Mouse (Mus musculus) urinary bladder, postnatal 14 days (tissue): ENCODE measurements around the gene Dnmt3l.

Experiments used
- DNase-seq: peaks from one replicate; pipeline ENCODE4 v3.0.0; 2021; ENCODE audit warnings: low spot score

Gene Dnmt3l

DNA sequence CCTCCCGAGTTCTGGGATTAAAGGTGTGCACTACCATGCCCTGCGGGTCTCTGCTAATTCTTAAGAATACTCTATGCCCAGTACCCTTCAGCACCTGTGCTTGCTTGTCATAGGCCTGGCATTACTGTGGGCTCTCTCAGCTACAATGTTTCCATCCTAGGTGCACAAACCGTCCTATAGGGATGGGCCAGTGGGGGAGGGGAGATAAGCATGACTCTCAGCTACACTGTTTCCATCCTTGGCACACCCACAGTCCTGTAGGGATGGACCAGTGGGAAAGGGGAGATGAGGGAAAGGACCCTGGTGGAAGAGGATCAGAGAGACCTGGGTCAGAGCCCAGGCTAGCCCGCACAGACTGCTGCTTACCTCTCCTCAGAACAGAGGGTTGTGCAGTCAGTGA lies 4.6 kb upstream of the Dnmt3l start:
- no peak for DNase-seq

DNA sequence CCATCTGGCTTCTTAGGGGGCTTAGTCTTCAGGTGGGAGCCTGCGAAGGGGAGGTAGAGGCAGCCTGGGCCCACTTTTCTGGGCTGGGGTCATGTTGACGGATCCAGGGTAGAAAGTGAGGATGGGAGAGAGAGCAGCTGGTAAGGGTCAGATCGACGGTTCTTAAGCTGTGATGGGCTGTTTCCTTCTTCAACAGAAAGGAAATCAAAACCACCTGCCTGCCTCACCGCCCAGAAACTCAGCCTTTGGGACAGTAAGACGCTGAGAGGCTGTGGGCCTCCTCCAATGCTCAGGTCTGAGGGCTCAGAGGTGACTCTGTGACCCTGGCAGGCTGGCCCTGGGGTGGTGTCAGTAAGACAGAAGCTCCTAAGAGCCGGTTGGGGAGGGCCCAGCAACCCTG lies 349 bp downstream of the Dnmt3l start:
- no peak for DNase-seq

DNA sequence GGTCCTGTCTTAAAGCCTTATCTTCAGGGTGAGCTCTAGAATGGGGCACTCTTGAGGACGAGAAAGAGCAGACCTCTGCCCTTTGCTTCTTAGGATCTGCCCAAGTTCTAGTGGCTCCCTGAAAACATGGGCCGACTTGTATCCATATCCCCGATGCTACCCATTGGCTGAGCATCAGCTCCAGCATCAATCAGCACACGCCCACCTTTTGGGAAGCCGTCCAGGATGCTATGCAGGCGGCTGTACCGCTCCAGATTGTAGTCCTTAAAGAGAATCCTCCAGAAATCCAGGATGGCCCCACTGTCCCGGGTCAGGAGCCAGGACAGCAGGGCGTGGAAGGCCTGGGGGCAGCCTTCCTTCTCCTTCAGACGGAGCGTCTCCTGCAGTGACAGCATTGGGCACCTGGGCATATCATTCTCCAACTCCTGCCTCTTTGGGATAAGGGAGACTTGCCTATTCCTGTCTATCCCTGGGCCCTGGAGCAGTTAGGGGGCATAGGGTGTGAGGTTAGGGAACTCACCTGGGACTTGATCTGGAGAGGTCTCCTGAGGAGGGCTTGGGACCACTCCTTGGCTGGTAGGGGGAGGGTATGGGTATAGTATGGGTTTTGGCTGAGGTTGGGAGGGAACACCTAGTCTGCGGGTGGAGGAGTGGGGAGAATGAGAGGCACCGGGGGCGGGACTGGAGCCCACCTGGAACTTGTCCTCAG lies 1.1 kb downstream of the Dnmt3l start:
- no peak for DNase-seq

DNA sequence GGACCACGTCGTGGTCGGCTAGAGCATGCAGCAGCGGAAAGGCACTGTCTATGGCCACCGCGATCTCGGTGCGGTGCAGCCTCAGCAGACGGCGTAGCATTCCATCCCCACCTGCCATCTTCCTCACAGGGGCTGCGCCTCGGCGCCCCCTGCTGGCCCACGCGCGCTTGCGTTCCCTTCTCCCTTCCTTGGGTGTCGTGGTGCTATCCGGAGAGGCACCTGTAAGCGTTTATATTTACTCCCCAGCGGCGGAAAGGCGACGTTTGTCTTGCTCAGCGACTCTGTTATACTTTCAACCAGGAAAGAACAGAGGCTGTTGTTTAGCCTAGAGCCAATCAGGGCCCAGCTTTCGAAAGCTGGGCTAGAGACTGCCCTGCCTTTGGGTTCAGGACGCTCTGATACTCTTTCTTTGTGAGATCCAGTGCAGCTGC lies 1.7 kb downstream of the Dnmt3l start, which contains the start of gene Aire:
Gene Aire, minus strand, starts transcription at position 205 of the 431 bp plus-strand sequence.
- peak; percentile 64 for DNase-seq

DNA sequence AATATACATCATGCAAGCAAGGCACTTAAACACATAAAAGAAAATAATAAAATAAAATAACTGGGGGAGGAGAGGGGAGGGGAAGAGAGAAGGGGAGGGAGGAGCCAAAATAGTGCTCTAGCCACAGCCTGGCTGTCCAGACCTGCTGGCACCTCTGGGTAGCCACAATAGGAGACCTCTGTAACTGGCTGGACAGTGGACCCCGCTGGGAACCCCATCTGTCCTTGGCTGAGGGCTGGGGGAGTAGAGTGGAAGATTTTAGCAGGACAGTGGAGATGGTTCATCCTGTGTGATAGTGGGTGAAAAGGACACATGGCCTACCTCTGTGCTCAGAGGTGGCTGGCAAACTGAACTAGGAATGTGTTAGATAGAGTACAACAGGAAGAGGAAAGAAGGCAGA lies 2.8 kb downstream of the Dnmt3l start:
- no peak for DNase-seq

DNA sequence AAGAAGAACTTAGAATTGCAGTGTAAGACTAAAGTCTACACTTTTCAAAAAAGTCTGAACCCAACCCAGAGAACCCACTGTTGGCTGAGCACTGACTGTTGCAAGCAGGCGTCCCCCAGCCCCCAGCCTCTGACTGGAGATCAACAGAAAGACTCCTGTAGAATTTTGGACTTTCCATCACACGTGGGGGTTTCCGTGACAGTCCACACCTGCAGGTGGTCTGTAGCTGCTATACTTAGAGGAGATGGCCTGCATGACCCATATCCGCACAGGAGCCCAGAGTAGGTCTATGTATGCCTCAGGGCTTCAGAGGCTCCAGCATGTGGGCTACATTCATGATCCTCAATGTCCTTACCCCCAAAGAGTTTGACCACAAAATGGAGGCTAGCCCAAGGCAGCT lies 4.6 kb downstream of the Dnmt3l start:
- no peak for DNase-seq

DNA sequence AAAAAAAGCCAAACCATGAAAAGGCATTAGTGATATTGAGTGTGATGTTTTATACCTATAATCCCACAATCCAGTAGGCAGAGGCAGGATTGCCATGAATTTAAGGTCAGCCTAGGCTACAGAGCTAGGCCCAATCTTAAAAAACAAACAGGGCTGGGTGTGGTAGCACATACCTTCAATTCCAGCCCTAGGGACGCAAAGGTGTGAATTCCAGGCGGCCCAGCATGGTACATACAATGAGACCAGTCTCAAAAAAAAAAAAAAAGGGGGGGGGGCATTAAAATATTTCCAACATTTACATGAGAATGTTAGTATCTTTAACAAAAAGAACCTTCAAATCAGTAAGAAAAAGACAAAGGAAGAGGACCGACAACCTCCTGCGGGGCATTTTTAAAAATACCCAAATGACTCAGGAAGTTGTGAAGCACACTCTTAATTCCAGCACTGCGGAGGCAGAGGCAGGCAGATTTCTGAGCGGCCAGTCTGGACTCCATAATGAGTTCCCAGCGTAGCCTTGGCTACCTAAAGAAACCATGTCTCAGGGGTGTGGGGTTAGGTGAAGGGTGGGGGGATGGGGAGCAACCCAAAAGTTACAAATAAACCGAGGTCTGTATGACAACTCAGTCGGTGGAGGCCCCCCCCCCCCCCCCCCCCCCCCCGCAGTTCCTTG lies 6.4 kb downstream of the Dnmt3l start:
- no peak for DNase-seq

DNA sequence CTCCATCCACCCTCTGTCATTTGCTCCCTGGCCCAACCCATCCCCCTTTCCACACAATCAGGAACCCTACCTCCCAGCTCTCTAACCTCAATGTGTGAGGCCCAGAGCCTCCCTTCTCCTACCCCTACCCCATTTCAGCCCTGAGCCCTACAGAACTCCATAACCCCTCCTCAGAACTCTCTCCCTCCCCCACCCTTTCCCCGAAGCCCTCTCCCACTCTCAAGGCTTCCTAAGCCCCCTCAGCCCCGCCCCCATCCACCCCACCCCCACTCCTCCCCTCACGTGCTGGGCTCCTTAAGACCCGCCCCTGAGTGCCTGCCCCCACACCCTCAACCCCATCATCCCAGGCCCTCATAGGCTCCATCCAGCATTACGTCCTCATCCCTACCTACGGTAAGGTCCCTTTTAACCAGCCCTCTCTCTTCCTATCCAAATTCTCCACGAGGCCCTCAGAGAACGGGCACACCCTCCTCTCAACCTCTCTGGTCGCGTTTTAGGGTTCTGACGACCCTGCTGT lies 7.8 kb downstream of the Dnmt3l start:
- no peak for DNase-seq

DNA sequence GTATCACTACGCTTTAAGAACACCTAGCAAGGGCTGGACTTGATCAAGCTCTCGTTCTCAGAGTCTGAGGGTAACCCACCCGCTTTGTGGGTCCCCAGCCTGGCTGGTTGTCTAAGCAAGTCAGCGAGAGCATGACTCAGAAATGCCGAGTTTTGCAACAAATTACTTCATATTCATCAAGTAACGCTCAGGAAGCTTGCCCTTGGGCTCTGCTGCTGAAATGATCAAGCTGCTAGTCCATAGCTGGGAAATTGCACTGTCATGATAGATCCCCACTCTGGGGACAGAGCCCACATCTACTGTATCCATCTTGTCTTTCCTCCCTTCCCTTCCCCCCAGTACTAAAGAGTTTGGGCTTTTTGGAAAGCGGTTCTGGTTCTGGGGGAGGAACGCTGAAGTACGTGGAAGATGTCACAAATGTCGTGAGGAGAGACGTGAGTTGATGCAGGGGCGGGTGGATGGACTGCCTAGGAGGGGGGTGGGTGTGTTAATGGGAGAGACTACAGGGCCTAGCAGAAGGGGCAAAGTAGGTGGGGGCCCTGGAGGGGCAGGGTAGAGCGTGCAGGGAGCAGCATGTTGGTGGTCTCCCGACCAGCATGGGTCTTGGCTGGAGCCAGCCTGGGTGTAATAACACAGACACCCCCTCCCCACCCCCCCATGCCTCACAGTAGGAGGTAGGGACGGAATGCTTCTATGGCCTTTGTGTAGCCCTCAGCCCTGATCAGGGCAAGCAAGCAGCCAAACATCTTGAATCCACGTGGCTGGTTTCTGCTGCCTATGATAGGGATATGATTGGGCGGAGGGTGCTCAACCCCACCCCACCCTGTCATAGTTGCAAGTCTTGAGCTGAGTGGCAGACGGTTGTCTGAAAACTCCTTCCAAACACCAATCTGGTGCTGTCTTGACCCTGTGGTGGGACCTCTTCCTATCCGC lies 13.2 kb downstream of the Dnmt3l start:
- peak; percentile 49 for DNase-seq

DNA sequence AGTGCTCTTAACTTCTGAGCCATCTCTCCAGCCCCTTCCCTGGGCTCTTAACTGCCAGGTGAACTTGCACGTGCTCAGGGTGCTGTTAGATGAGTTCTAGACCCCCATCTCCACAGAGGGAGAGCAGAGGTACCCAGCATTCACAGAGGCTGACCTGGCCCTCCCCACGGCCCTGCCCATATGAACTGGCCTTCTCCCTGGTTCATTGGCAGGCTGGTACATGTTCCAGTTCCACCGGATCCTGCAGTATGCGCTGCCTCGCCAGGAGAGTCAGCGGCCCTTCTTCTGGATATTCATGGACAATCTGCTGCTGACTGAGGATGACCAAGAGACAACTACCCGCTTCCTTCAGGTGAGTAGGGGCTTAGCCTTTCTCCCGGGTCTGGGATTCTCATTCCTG lies 15.3 kb downstream of the Dnmt3l start:
- peak; percentile 64 for DNase-seq

DNA sequence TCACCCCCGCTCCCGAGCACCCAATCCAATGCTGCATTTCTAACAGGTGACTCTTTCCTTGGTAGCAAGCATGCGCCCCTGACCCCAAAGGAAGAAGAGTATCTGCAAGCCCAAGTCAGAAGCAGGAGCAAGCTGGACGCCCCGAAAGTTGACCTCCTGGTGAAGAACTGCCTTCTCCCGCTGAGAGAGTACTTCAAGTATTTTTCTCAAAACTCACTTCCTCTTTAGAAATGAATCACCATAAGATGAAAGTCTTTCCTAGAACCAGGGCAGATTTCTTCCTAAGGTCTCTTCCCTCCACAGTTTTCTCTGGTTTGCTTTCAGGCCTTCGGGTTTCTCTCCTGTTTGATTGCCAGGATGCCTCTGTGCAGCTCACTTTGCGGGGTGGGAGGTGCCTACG lies 21.4 kb downstream of the Dnmt3l start:
- no peak for DNase-seq

DNA sequence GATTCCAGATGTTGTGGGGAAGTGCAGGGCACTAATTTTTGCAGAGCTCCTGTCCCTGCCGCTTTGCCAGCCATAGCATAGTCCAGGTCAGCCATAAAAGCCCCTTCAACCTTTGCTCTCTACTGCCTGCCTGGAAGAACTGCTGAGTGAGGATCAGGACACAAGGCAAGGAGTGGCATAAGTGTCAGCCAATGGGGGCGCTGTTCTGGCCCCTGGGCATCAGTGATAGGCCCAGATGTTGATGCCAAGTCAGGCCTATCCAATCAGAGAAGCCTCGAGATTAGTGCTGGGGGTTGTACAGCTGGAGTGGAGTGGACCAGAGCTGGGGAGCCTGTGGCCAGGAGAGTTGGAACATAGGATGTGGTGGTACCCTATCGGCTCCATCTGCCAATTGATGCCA lies 25.5 kb downstream of the Dnmt3l start:
- no peak for DNase-seq

DNA sequence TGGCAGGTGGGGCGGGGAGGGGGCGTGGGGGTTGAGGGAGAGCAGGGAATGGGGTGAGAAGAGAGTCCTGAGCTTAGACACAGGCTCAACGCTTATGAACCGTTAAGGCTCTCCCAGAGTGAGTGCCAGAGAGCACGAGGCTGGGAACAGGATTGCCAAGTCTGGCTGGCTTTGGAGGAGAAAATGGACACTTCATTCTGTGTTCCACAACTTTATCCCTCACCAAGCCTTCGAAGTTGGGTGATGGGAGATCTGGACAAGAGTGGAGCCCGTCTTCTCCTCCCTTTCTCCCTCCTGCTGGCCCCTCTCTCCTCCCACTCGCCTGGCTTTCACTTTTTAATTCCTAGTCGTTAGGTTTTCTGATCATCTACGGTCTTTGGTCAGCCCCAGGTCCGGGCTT lies 26.8 kb downstream of the Dnmt3l start:
- DNase-seq = no peak

DNA sequence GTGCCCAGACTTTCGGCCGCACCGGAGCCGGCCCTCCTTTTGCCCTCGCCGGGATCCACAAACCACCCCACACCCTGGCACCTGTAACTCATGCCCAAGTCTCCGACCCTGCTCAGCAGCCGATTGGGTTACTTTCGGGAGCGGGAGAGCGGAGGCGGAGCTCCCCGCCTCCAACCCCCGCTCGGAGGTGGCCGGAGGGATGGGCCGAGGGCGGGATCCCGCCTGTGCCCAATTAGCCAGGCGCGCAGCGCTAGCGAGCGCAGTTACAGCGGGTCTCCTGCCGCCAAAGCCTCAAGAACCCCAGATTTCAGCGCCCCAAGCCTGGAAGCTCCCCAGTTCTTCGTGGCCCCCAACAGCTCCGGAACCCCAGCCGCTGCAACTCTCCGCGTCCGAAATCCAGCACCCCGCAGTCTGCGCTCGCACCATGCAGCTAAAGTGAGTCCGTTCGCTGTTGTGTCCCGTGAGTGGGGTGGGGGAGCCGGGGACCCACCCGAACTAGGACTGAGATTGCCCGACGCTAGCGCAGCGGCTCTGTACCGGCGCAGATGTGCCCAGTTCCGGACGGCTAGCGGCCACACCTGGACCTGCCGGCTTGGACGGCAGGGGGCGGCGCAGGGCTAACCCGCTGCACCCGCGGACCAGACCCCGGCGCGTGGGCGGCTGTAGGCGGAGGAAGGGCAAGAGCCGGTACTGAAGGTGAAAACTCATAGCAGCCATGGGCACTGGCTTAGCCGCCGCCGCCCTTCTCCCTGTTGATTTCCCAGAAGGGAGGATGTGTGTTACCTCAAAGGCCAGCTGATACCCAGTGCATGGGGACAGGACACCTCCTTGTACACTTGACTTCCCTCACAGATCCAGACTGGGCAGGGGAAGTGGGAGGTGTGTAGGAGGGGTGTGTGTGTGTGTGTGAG lies 27.6 kb downstream of the Dnmt3l start, which contains the start of gene Icosl:
Gene Icosl, plus strand, starts transcription at position 202 of the 911 bp plus-strand sequence.
- DNase-seq = peak; percentile 86

DNA sequence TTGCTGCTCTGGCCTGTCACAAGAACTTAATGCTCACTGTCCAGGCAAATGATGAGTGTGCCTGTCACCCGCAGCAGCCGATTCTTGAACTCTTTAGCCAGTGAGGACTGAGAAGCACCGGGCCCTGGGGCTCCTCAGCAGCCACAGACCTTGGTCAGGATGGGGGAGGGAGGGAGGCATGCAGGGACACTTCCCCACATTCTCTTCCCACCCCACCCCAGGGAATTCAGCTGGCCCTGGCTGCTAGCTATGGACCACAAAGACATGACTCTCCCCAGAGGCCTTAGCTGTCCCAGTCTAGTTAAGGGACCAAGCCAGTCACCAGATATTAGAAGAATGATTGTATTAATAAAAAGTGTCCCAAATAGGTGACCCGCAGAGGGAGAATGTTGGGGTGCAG lies 32.4 kb downstream of the Dnmt3l start:
- DNase-seq = no peak

DNA sequence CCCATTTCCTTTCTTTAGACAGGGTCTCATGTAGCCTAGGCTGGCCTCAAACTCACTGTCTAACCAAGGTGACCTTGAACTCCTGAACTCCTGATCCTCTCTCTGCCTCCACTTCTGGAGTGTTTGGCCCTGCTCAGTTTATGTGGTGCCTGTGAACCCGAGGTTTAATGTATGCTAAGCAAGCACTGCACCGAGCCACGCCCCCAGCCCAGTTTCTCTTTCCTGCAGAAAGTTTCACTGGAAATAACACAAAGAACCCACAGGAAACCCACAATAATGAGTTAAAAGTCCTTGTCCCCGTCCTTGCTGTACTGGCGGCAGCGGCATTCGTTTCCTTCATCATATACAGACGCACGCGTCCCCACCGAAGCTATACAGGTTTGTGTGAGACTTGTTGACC lies 33.2 kb downstream of the Dnmt3l start:
- no peak for DNase-seq

DNA sequence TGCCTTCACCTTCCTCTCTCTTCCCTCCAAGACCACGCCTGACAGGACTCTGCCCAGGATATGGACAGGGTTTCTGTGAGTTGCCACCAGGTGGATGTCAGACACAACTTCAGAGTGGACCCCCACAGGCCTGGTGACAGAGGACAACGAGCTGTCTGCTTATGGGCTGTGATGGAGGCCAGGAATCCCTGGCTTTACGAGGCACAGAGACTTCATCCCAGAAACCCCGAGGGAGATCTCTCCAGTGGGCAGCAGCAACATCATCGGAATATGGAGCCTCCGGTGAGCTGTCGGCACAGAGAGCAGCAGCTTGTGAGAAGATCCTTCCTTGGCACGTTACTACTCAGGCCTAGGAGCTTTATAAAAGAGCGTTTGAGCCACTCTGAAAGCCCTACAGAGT lies 36.1 kb downstream of the Dnmt3l start:
- no peak for DNase-seq

DNA sequence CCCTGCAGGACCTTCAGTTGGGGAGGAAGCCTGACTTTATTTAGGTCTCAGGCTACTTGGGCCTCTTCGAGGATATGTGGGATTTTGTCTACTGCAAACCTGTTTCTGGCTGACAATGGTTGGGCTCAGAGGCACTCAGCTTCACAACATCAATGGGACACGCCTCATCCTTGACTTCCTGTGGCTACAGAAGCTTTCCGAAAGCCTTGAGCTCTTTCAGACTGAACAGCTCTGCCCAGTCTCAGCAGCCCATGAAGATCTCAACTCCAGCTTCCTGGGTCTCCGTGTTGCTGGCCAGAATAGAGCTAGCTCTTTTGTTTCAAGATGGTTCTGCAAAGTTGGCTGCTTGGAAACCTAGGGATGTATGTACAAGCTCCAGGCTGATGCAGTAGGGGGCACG lies 36.5 kb downstream of the Dnmt3l start:
- DNase-seq = no peak

DNA sequence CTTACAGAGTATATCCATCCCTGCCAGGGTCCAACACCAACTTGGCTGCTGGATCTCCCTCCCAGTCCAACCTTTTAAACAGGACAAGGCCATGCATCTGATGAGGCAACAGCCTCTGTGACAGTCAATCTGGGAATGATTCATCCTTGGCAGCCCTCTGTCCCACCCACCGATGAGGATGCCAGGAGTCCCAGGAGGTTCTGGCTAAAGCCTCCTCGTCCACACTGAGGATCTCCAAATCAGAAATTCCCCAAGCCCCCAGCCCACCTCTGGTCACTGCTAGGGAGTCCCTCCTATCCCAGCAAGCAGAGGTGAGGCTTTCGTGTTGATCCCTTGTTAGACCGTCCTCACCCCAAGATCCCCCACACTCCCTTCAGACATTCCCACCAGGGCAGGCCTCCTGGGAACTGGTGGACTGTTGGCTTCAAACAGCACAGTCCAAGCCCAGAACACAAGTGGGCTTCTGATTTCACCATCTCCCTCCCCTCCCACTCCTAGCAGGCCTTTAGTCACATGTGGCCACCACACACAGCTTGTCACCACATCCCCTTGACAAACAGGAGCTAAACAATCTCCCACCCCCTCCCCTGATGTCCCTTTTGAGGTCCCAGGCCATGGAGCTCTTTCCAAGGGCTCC lies 38.3 kb downstream of the Dnmt3l start:
- DNase-seq = peak; percentile 32

DNA sequence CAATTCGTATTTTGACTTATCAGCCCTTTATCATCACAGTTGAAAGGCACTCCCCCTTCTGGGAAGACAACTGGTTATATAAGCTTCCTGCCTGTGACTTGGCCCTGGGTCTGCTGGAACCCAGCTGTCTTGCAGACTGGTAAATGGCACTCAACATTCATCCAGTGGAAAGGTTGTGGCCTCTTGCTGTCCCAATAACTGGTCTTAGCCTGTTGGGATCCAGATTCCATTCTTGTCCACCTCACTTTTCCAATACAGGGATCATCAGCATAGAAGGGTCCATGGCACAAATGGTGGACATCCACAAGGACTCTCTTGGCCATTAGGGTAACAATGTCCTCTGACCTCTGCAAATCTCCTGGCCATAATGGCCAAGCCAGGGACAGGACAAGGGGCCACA lies 42.3 kb downstream of the Dnmt3l start:
- no peak for DNase-seq

DNA sequence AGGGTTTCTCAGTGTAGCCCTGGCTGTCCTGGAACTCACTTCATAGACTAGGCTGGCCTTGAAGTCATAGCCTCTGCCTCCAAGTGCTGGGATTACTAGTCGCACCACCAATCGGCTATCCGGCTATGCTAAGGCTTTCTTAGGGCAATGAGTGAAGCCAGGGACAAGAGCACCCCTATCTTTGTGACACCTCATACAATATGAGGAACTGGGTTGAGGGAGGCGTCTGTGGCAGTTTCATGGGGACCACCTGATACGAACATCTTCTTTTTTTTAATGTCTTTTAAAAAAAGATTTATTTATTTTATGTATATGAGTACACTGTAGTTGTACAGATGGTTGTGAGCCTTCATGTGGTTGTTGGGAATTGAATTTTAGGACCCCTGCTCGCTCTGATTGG lies 44.0 kb downstream of the Dnmt3l start:
- no peak for DNase-seq
